Mouse (Mus musculus): ENCODE results near the gene Gdpd3.
"Not testable (repeated sequence)": the region's sequence is repeated elsewhere in the genome, so short reads cannot be mapped to it uniquely, and the experiment has no call there.

Gene Gdpd3

GRCm38 (mm10) chr7:126761529-126762067 is 4.5 kb upstream of the Gdpd3 start:
- DNase-seq = no peak

GRCm38 (mm10) chr7:126762471-126763008 is 3.6 kb upstream of the Gdpd3 start:
- DNase-seq = no peak

DNA sequence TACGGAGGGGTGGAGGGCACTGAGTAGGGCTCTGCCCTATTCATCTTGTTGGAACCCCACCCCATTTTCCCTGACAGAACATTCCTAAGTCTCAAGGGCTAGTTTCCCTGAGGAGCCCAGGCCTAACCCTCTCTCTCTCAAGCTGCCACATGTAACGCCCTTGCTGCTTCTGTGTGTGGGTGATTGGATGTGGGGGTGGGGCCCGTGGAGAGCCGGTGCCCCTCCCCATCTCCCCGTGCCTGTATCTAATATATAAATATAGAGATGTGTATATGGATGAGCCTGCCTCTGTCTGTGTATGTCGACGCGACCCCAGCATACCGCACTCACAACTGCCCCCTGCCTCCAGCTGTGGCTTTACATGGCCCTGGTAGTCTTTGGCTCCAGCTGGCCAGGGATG is 594 bp upstream of the Gdpd3 start:
- DNase-seq = no peak

GRCm38 (mm10) chr7:126767001-126767400 is 867 bp downstream of the Gdpd3 start:
- DNase-seq = no peak

- no peak for DNase-seq
These were observed 4.7 kb downstream of the Gdpd3 start for GRCm38 (mm10) chr7:126770784-126771183.

DNA sequence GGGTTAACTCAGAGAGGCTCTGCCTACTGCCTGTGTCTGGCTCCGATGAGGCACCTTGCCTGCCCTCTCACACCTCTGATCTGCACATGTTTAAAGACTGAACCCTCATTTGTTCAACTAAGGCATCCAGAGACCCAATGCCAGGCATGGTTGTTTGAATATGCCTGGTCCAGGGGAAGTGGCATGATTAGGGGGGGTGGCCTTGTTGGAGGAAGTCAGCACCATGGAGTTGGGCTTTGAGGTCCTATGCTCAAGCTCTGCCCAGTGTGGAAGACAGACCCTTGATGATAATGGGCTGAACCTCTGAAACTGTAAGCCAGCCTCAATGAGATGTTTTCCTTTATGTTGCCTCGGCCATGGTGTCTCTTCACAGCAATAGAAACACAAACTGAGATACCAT is 7.2 kb downstream of the Gdpd3 start:
- DNase-seq = no peak

GRCm38 (mm10) chr7:126774463-126774862 is 8.3 kb downstream of the Gdpd3 start:
- no peak for DNase-seq

DNA sequence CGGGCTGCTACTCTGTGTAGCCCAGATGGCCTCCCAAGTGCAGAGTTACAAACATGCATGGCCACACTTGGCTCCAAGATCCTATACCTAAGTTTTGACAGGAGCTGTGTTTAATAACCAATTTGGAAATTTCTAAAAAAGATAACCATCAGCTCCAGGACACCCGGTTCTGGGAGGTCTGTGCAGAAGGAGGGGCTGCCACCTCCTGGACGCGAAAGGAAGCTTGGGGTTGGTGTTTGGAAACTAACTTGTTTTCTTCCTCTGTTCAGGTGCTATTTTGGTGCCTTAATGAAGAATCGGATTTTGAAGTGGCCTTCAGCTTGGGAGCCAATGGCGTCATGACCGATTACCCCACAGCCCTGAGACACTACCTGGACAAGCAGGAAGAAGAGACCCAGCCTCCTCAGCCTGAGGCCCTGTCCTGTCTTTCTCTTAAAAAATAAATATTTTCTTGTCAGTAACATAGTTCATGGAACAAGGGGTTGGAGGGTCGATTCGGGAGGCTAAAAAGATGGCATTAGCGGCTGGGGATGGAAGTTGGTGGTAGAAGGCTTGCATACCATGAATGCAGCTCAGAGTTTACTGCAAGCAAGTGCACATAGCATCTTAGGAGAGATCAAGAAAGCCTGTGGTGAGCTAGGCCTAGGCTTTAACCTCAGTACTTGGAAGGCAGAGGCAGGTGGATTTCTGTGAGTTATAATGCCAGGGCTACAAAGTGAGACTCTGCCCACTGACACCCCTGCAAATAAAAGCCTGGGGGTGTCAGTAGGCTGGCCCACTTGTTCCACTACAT is 9.2 kb downstream of the Gdpd3 start:
- no peak for DNase-seq

DNA sequence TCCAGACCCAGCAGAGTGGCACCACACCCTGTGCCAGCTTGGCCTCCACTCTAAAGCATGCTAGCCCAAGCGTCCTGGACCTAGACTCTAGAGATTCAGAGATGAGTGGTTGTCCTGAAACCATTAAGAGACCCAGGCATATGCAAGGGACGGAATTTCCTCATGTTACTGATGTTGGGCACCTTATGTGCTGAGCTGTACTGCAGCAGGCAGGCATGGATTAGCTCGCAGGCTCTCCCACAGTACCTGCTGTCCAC is 9.8 kb downstream of the Gdpd3 start:
- DNase-seq = no peak

DNA sequence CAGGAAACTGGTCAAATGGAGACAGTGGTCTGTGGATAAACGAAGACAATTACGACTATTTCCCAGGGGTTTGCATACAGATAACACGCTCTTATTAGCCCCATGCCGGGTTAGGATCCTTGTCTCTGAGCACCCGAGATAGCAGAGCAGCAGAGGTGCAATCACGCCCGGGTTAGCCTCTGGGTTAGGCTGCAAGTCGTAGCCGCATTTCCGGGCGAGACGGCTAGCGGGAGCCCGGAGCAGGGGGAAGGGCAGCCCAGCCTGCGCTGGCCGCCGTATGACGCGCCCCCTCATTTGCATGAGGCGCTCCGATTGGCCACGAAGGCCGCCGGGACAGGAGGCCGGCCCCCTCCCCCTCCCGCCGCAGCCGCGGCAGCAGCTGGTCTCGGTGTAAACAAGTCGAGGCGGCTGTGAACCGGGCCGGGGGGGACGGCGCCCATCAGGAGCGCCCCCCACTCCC is 10.5 kb downstream of the Gdpd3 start, which contains the start of gene Ypel3:
TSS of gene Ypel3 (plus strand) at position 358 of the 460 bp plus-strand sequence.
- DNase-seq = peak; percentile 98

- DNase-seq = peak; percentile 64 to 66
These were observed 11.3 kb downstream of the Gdpd3 start for GRCm38 (mm10) chr7:126777476-126777875.

DNA sequence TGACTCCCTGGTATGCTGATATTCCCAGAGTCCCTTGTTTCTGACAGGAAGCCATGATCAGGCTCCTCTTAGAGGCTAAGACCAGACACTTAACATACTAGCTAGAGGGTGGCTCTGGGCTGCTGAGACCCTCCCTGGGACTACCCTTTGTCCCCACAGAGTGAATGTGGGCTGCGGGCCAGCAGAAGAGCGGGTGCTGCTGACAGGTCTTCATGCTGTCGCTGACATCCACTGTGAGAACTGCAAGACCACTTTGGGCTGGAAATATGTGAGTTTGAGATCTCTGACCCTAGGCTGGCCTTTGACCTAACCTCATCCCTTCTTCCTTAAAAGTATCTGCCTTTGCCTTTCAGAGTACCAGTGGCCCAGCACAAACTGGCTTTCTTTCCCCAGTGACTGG is 12.0 kb downstream of the Gdpd3 start:
- DNase-seq = peak in 1 of 2 experiments; percentile 44

- not testable (repeated sequence) for DNase-seq
These were observed 13.0 kb downstream of the Gdpd3 start for GRCm38 (mm10) chr7:126779101-126779500.

- DNase-seq = peak; percentile 96 to 97
These were observed 14.1 kb downstream of the Gdpd3 start for GRCm38 (mm10) chr7:126779983-126780970.

- peak; percentile 72 to 75 for DNase-seq
These were observed 15.0 kb downstream of the Gdpd3 start, which contains the start of gene Tbx6 for GRCm38 (mm10) chr7:126780971-126781635. Tbx6 (plus strand) TSS chr7:126781483.

- DNase-seq = no peak
These were observed 15.7 kb downstream of the Gdpd3 start for GRCm38 (mm10) chr7:126781661-126782370.

GRCm38 (mm10) chr7:126782693-126783092 is 16.6 kb downstream of the Gdpd3 start:
- no peak for DNase-seq

GRCm38 (mm10) chr7:126784469-126784868 is 18.3 kb downstream of the Gdpd3 start:
- peak; percentile 43 to 48 for DNase-seq

DNA sequence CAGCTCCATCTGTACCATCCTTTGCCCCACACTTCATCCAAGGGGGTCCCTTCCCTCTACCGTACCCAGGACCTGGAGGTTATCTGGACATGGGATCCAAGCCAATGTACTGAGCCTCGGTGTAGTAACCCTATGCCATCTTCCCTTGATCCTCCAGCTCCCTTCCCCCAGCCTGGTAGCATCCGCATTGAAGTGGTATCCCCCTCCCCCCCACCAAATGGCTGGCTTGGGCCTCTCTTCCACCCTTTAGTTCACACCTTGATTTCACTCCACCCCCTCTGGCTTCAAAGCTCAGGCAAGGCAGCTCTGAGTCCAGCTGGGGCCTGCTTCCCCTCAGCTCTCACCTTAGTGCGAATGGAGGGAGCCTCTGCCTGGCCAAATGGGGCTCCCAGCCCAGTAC is 18.9 kb downstream of the Gdpd3 start:
- no peak for DNase-seq

DNA sequence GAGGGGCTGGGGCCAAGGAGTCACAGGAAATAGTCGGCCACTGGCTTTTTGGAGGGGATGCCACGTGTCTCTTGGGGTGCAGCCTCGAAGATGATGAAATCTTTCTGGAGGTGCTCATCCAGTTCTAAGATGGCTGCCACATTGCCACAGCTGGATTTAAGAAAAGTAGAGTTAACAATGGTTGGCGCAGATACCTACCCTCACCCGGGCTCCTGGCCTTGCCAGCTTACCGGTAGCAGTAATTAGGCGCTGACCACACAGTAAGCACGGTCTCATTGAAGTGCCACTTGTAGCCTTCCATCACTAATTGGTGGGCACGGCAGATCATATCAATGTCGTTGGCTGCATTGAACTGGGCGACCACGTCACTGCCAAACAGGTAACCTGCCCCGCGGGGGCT is 20.0 kb downstream of the Gdpd3 start:
- no peak for DNase-seq

- DNase-seq = no peak
These were observed 23.0 kb downstream of the Gdpd3 start for GRCm38 (mm10) chr7:126789141-126789540.
